Mouse (Mus musculus) liver, embryonic 14.5 days (tissue): ENCODE results near the gene Mecom. TPM values are rescaled to one million over a fixed set of nuclear protein-coding genes. Genes with fewer than 3 reads are reported as not detected.

Experiments used
- ATAC-seq: fragments of 200-750 bp; cut with Nextera tagmentation; 2 replicates; pipeline ENCODE4 v1.8.0; 2017; ENCODE audit warnings: moderate number of reproducible peaks, mild to moderate bottlenecking, moderate library complexity; ENCODE audit not compliant: insufficient read depth
- DNase-seq, 3 experiments: peaks; one replicate each; pipeline ENCODE4 v3.0.0-alpha.2; 2012 to 2013; ENCODE audit warnings: low read depth in 3 of 3, low spot score in 3 of 3
- H3K27ac ChIP-seq: fragments of 300-500 bp; sonication (generic); 2 replicates; pipeline ENCODE4 v1.5.1; 2014; ENCODE audit warnings: moderate library complexity, mild to moderate bottlenecking, control low read depth, inconsistent platforms
- H3K27me3 ChIP-seq: fragments of 300-500 bp; sonication (generic); 2 replicates; pipeline ENCODE4 v1.6.1; 2014; ENCODE audit warnings: mild to moderate bottlenecking, low read length, moderate library complexity; ENCODE audit not compliant: control insufficient read depth, insufficient read depth
- H3K36me3 ChIP-seq: fragments of 300-500 bp; sonication (generic); replicated peaks from 2 replicates; pipeline ENCODE4 v1.6.1; 2014; ENCODE audit warnings: low read depth; ENCODE audit not compliant: control insufficient read depth, insufficient read depth
- H3K4me1 ChIP-seq, 2 experiments: fragments of 200-500 bp in 1 of 2; fragments of 300-500 bp in 1 of 2; sonication (generic) in 1 of 2; replicated peaks; 2 replicates each; pipeline ENCODE4 v1.6.1; 2012 to 2014; ENCODE audit warnings: antibody characterized with exemption in 1 of 2, inconsistent platforms in 1 of 2, low read length in 1 of 2; ENCODE audit not compliant: control insufficient read depth in 2 of 2, insufficient read depth in 2 of 2
- H3K4me2 ChIP-seq: fragments of 300-500 bp; sonication (generic); 2 replicates; pipeline ENCODE4 v1.6.1; 2014; ENCODE audit warnings: low read depth, mild to moderate bottlenecking, control low read depth, moderate library complexity
- H3K4me3 ChIP-seq, 2 experiments: fragments of 200-500 bp in 1 of 2; fragments of 300-500 bp in 1 of 2; sonication (generic) in 1 of 2; 2 replicates each; pipeline ENCODE4 v1.5.1; 2012 to 2014; ENCODE audit warnings: low read depth in 2 of 2, low read length in 2 of 2, mild to moderate bottlenecking in 2 of 2, control low read depth in 1 of 2, inconsistent platforms in 1 of 2, moderate library complexity in 1 of 2; ENCODE audit not compliant: insufficient read depth in 1 of 2
- H3K9ac ChIP-seq: fragments of 300-500 bp; sonication (generic); replicated peaks from 2 replicates; pipeline ENCODE4 v1.6.1; 2014; ENCODE audit warnings: mild to moderate bottlenecking, control low read depth, moderate library complexity
- H3K9me3 ChIP-seq: fragments of 300-500 bp; sonication (generic); 2 replicates; pipeline ENCODE4 v1.6.1; 2016; ENCODE audit warnings: low read length, mixed read lengths; ENCODE audit not compliant: control insufficient read depth
- CTCF ChIP-seq: IDR thresholded peaks from 2 replicates; pipeline ENCODE4 v1.5.1; 2016; ENCODE audit warnings: antibody characterized with exemption, low read depth, control low read depth
- EP300 ChIP-seq: IDR thresholded peaks from 2 replicates; pipeline ENCODE4 v1.6.1; 2016; ENCODE audit warnings: antibody characterized with exemption, low read depth
- WGBS: fragments of 180-500 bp; shearing (Covaris S2); extraction: QIAGEN DNeasy Blood & Tissue Kit; methylation state at CpG from one replicate; pipeline ENCODE4 v1.1.7; 2014; ENCODE audit not compliant: insufficient replicate concordance; 5-methylcytosine and 5-hydroxymethylcytosine counted together
- polyA plus RNA-seq, 2 experiments: library from polyadenylated mRNA; depleted of rRNA in 1 of 2; stranded (reverse) in 1 of 2; unstranded in 1 of 2; fragments of >200 nt; fragmentation: Nextera tagmentation in 1 of 2; extraction: Ambion mirVana in 1 of 2; gene quantifications; 2 replicates each; pipeline versions ENCODE4 v1.2.1 to v1.2.3; 2012 to 2014

Gene Mecom
- polyA plus RNA-seq, 2 experiments, result 0.67 to 0.75 TPM

- TF ChIP-seq CTCF (no peak), EP300 (no peak)
- Histone ChIP-seq H3K9me3 (no peaks in the 10 kb centered on the region), H3K36me3 (no peaks in the 10 kb centered on the region), H3K27ac (no peak overlapping the region), H3K9ac (no peak overlapping the region), H3K4me3 (no peak overlapping the region), H3K4me2 (no peak overlapping the region), H3K27me3 (no peaks in the 10 kb centered on the region), H3K4me1 (no peaks in the 10 kb centered on the region)
- DNase-seq (no peak), ATAC-seq (no peak)
- 68% methylated on average over 5 of the region's 5 CpGs for WGBS
Observed at GRCm38 (mm10) chr3:30198227-30198626, 349.6 kb downstream of the Mecom start.

- Histone ChIP-seq H3K27me3 (no peaks in the 10 kb centered on the region), H3K4me3 (no peak overlapping the region), H3K36me3 (no peaks in the 10 kb centered on the region), H3K4me1 (no peaks in the 10 kb centered on the region; a peak in 1 of 4 replicates), H3K9ac (no peak overlapping the region), H3K9me3 (no peaks in the 10 kb centered on the region), H3K27ac (no peak overlapping the region), H3K4me2 (no peak overlapping the region)
- ATAC-seq (no peak), DNase-seq (no peak)
- TF ChIP-seq CTCF, result no peak
- TF ChIP-seq EP300, result no peak
- WGBS, result 49% methylated on average over 3 of the region's 3 CpGs
Observed at GRCm38 (mm10) chr3:30195186-30195585, 352.6 kb downstream of the Mecom start.

GRCm38 (mm10) chr3:30192294-30193007 is 355.4 kb downstream of the Mecom start:
- no peaks in the 10 kb centered on the region for H3K36me3 ChIP-seq
- no peaks in the 10 kb centered on the region; a peak in 1 of 4 replicates for H3K4me1 ChIP-seq
- TF ChIP-seq EP300 (no peak), CTCF (no peak)
- no peak overlapping the region for H3K4me3 ChIP-seq
- H3K4me2 ChIP-seq, result no peak overlapping the region
- H3K27ac ChIP-seq, result no peak overlapping the region
- H3K9ac ChIP-seq, result no peak overlapping the region
- ATAC-seq (no peak), DNase-seq (no peak)
- H3K9me3 ChIP-seq, result no peaks in the 10 kb centered on the region
- H3K27me3 ChIP-seq, result no peaks in the 10 kb centered on the region
- 61% methylated on average over 12 of the region's 12 CpGs for WGBS

GRCm38 (mm10) chr3:30189325-30189724 is 358.5 kb downstream of the Mecom start:
- ATAC-seq (no peak), DNase-seq (no peak)
- no peaks in the 10 kb centered on the region; a peak in 1 of 4 replicates for H3K4me1 ChIP-seq
- H3K27ac ChIP-seq, result no peak overlapping the region
- no peak overlapping the region for H3K9ac ChIP-seq
- WGBS, result 32% methylated on average over 2 of the region's 2 CpGs
- TF ChIP-seq CTCF (no peak), EP300 (no peak)
- H3K9me3 ChIP-seq, result no peaks in the 10 kb centered on the region
- H3K4me3 ChIP-seq, result no peak overlapping the region
- H3K36me3 ChIP-seq, result no peaks in the 10 kb centered on the region
- no peaks in the 10 kb centered on the region for H3K27me3 ChIP-seq
- H3K4me2 ChIP-seq, result no peak overlapping the region

GRCm38 (mm10) chr3:30187812-30188469 is 359.9 kb downstream of the Mecom start:
- Histone ChIP-seq H3K4me2 (no peak overlapping the region), H3K9ac (no peak overlapping the region), H3K4me3 (no peak overlapping the region), H3K4me1 (no peaks in the 10 kb centered on the region; a peak in 1 of 4 replicates), H3K27ac (no peak overlapping the region), H3K27me3 (no peaks in the 10 kb centered on the region), H3K9me3 (no peaks in the 10 kb centered on the region), H3K36me3 (no peaks in the 10 kb centered on the region)
- 57% methylated on average over 5 of the region's 5 CpGs for WGBS
- ATAC-seq (no peak), DNase-seq (no peak)
- no peak for TF ChIP-seq EP300
- TF ChIP-seq CTCF, result no peak
